Mouse (Mus musculus) hematopoietic stem cell, adult 5-6 weeks (primary cell): Measurements from ENCODE around the gene Htra1. TPM values are rescaled to one million over a fixed set of nuclear protein-coding genes. Genes with fewer than 3 reads are reported as not detected.

Experiments used
- ATAC-seq, 2 experiments: fragments of 125-278 bp in 1 of 2; replicated peaks in 1 of 2; 2 replicates each; pipeline ENCODE4 v1.8.0; 2016 to 2017; ENCODE audit warnings: inconsistent platforms in 2 of 2, mild to moderate bottlenecking in 2 of 2, moderate number of reproducible peaks in 2 of 2, low read depth in 1 of 2, moderate TSS enrichment in 1 of 2; ENCODE audit not compliant: low FRiP score in 2 of 2, poor library complexity in 2 of 2, severe bottlenecking in 2 of 2, insufficient read depth in 1 of 2, low TSS enrichment in 1 of 2
- total RNA-seq: library from RNA; stranded (forward); fragments of 172-1452, 232-1000 nt; gene quantifications from 2 replicates; pipeline ENCODE4 v1.2.3, GENCODE M21; 2017

Htra1 gene
- total RNA-seq, 1 experiment from 2014 or later: not detected

DNA sequence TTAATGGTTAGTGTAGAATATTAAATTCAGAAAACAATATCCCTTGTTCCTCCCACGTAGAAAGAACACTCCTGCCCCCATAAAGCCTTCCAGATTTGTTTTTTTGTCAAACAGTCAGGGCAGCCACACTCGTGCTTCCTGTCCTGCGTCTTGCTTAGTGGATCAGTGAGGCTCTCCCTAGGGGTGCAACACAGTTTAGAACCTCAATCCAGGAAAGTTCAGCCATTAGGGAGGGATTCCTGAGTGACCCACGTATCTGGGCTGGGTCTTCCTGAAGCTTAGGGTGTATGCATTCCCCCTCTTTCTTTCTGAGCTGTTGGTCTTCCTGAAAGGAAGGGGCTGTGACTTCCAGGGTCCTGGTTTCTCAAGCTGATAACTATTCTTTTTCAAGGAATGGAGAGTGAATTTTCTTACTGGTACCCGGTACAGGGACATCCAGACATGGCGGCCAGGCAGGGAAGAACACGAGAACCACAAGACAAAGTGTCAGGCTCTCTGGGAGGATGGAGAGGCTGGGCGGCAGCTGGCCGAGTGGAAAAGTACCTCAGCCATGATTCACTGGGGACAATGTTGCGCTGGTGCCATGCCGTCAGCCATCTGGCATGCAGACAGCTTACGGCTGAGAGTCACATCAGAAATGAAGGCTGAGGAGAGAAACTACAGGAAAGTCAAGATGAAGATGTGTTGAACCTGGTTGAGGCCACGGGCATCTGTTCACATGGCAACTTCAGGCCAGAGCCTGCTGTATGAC lies 12.8 kb upstream of the Htra1 start:
- ATAC-seq: no peak

DNA sequence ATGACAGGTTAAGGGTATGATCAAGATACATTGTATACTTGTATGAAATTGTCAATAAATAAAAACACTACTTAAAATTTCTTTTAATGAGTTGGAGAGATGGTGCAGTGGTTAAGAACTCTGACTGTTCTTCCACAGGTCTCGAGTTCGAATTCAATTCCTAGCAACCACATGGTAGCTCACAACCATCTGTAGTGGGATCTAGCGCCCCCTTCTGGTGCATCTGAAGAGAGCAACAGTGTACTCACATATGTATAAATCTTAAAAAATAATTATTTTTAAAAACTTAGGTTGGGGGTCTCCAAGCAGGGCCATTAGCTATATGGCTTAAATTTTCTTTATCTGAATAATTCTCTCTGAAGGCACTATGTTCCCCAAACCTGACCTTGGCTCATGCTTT lies 5.5 kb upstream of the Htra1 start:
- no peak for ATAC-seq

DNA sequence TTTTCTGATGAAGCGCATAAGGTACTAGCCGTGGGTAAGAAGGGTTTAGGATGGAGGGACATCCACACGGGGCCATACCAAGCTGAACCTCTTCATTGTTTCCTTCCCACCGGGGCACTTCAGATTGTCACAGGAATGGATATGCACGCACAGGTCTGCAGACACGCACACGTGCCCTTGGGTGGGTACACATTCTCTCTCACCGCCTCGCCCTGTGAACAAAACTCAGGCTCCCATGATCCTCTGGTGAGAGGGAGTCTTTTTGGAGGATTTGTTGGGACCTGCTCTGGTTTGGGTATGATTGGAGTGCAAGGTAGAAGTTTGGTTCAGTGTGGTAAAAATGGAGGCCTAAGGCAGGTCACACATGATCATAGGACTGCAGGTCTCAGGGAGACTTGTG lies 3.0 kb upstream of the Htra1 start:
- ATAC-seq: no peak

DNA sequence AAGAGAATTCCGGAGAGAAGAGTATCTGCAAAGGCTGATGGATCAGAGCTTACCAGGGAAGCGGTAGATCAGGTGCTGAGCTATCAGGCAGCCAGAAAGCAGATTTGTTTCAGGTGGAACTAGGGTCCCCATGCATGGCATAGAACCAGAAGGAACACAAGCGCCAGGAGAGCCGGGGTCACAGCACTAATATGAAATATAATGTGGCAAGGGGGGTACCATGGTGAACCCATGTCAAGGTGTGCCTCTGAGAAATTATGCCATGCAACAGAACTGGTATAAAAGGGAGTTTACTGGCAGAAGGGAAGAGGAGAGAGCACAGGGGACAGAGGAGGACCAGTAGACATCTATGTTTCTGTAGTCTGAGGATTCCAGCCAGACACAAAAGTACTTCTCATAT lies 1.3 kb upstream of the Htra1 start:
- ATAC-seq: no peak

DNA sequence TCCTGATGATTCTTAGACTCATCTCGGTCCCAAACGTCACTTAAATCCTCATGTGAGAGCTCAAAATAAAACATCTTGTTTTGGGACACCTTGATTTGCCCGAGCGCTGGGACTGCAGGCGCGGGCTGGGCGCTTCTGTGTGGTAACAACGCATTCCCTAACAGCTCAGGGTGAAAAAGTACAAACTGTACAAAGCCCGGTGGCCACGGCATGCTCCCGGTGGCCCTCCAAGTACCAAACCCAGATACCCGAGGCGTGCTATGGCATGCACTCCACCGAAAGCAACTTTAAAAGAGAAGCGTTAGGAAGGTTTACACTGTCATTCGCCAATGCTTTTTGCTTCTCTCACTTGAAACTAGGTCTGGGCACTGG lies 504 bp upstream of the Htra1 start:
- ATAC-seq: 0 out of 4 replicates have a peak, but pooled peaks of 1 of the 2 experiments have one; percentile 28

DNA sequence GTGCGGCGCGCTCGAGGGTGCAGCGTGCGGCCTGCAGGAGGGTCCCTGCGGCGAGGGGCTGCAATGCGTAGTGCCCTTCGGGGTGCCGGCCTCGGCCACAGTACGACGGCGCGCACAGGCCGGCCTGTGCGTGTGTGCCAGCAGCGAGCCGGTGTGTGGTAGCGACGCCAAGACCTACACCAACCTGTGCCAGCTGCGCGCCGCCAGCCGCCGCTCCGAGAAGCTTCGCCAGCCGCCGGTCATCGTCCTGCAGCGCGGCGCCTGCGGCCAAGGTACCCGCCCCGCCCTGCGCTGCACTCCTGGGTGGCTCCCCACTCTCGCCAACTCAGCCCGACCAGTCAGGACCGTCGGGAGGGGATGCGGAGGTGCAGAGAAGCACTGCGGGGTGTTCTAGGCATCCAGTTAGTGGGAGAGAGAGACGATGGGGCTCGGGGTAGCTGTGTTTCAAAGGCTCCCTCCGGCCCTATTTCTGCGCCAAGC lies 601 bp downstream of the Htra1 start:
- ATAC-seq: 0 out of 4 replicates have a peak, but pooled peaks of 1 of the 2 experiments have one; percentile 13

DNA sequence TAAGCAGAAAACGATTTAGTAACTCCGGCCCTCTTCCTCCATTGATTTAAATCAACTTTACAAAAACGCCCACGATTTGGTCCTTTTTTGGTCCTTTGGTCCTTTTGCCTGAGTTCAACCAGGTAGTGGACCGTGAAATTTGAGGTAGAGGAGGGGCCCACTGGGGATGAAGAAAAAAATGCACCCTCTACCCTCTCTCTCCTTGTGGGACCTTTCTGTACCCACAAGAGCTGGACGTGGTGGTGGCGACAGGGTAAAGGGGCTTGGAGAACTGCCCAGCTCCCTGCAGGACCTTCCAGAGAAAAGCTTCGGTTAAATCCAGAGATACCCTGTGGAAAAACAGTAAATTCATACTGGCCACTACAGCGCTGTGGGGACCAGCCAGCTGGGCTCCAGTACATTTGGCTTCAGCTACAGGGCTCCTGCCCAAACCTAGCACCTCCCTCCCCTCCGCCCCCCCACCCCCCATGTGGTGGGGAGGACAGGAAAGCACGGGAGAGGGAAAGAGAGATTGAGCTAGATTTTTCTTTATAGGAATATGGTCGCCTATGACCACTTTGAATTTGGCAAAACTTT lies 1.4 kb downstream of the Htra1 start:
- no peak for ATAC-seq

DNA sequence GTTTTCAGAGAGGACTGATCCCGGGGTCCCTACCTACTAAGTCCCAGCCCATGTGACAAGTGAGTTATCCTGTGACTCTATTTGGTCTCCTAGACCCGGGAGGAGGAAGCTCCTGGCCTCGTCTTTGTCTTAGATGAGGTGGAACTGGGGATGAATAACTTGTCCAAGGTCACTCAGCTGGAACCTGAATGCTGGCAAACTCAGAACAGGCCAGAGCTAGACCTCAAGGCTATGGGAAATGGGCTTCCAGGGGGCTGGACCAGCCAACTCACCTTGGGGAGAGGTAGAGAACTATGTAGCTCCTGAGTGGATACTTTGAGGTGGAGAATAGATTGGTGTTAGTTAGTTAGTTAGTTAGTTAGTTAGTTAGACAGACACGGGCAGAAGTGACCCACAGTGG lies 2.1 kb downstream of the Htra1 start:
- ATAC-seq: no peak

DNA sequence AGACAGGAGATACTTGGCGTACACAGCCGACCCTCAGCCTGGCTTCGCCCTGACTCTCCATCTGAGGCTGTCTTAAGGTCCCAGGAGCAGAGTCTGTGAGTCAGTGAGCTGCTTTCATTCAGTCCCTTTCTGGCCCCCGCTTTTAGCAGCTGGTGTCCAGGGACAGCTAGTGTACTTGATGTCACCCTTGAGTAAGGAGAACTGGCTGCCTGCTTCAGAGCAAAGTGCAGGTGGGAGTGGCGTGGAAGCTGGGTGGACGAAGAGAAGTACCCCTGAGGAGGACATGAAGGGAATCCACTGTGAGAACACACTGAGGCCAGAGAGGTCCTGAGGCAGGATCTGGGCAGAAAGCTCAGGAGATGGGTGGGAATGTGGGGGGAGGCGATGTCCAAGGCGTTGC lies 3.0 kb downstream of the Htra1 start:
- ATAC-seq: no peak

DNA sequence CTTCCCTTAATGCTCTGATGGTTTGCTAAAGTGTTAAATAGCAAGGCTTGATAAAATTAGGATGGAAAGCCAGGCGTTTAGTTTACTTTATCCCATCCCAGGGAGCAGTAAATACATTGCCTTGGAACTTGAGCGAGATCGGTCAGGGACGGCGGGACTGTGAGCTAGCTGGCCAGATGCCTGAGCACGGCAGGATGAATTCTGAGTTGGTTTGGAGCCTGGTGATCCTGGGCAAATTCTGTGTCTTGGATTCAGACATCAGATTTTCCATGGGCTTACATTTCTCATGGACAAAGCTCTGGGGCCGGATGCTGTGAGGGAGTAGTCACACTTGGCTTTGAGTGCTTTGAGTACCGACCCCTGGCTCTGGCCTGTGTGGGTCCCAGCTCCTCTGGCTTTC lies 4.8 kb downstream of the Htra1 start:
- ATAC-seq: no peak

DNA sequence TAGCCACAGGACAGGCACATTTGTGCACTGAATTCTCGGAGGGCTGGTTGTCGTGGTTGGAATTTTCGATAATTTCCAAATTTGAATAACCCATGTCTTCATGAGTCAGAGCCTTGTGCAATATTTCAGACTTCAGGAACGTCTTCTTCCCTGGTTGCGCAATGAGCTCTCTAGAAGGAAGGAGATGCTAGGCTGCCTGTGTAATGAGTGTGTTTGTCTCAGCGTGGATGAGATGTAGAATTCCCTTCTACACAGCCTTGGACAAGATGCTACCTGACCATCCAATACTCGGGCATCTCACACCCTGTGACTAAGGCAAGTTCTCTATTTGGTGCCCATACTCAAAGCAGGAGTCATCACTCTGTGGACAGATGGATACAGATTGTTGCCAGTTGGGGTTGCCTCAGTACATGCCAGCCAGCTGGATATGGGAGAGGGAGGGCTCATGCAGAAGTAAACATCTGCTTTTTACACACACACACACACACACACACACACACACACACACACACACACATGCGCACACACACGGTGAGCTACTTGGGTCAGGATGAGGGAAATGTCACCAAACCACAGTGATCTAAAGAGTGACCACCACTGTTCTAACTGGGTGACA lies 7.5 kb downstream of the Htra1 start:
- peak in 1 of 2 experiments; percentile 22; a peak in 1 of 4 replicates for ATAC-seq

DNA sequence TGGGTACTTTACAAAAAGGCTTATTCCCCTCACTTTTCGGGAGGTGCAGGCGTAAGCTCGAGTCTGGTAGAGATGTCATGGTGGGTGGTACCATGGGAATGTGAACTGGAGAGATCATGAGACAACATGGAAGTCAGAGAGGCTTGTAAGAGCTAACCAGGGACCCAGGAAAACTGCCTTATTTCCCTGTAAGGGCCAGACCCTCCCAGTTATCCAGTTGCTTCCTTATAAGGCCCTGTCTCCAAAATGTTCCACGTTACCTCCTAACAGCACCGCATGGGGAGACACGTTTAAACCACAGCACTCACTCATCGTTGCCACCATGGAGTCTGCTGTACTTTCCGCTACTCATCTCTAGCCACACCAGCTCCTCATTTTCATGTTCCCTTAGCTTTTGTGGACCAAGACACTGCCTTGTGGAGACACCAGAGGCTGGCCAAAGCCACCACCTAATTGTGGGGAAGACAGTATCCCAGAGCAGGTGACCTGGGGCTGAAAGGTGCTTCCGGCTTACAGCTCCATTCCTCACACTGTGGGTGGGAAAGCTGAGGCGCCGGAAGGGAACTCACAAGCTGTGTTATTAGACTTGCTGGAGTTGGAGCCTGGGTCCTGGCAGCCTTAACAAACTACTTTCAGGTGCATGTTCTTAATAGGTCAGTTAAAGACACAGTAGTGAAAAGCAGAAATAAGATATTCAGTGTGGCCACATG lies 9.0 kb downstream of the Htra1 start:
- ATAC-seq: no peak

DNA sequence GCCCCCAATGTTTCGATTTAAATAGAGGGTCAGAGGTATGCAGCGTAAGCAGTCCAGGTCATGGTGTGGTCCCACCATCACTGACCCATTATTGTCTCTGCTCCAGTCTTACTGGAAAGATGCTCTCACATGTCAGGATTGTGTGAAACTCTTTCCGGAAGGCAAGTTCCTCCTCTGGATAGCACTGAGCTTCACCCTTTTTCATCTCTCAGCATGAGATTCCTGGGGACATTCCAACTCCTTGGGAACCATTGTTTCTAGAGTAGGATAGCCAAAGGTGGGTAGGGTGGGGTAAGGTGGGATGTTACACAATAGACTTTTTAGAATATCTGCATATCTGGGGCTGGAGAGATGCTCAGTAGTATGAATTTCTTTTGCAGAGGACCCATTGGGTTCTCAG lies 9.8 kb downstream of the Htra1 start:
- ATAC-seq: no peak

DNA sequence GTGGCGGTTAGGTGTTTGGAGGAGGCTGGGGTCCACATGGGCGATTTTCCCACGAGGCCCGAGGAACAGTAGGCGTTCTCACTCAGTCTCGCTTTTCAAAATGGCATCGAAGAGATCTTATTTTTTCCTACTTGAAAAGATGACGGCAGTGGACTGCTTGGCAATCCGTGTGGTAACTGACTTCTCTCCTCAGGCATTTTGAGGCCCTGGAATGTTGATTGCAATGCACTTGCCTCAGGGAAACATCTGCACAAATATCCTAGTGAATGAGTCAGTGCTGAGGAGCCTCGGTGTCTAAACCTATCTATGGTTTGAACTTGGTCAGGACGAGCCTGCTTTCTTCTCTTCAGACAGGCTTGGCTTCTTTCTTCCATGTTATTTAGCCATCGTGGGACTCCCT lies 10.4 kb downstream of the Htra1 start:
- no peak for ATAC-seq

DNA sequence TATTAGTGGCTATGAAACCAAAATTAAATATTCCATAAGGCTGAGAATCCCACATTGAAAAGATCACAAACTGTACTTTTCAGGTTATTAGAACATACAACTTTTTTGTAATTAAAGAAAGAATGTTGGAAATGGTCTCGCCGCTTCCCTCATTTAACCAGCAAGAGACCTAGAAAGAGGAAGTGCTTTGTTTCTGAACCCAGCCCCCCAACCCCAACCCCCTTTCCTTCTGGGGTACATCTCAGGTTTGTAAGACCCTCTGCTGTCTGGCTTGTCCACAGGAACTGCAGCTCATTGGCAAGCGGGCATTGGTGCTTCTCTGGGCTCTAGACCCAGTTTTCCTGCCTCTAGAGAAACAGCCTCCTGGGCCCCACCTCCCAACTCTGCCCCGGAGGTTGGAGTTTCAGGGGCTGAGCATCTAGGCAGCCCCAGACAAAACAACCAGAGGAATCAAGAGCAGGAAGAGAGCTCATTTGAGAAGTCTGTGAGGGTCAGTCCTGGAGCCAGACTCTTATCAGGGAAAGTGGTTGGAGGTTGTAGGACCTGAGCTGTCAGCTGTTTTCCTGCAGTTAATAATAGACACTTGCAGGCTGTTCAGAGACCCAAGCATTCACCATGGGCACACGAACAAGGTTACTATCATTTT lies 12.8 kb downstream of the Htra1 start:
- ATAC-seq: peak; percentile 23 to 60; a peak in 3 of 4 replicates

DNA sequence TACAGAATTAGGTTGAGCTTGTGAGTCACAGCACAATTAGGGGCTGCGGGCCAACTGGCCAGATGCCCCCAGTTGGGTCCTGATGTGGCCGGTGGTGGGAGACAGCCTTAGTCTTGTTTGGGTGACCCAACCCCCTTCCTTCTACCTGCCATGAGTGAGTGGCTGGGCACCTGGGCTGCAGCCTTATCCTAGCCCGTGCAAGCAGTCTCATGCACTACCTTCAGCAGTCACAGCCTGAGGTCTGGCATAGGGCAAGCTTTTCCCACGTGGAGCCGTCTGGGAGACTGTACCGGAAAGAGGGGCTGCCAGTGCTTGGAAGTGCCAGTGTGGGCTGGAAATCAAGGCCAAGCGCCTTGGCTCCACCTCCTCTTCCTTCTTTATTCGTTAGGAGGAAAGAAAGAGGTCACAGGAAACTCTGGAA lies 13.4 kb downstream of the Htra1 start:
- no peak for ATAC-seq

DNA sequence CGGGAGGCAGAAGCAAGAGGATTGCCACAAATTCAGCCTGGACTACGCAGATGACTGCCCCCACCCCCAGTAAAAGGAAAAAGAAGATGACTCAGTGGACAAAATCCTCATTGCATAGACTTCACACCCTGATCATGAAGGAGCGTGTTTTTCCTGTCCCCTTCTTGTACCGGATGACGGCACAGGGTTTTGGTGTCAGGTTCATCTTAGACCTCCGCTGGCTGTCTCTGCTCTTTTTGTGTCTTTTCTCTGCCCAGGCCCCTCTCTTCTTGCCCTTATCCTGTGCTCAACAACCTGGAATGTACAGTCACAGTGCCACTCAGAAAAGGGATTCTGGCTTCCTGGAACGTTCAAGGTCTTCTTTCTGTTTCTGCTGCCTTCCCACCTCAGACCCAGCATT lies 14.6 kb downstream of the Htra1 start:
- ATAC-seq: no peak
